Mouse (Mus musculus): ENCODE measurements around the gene Atp8a1. TPM values are rescaled to one million over a fixed set of nuclear protein-coding genes. Genes with fewer than 3 reads are reported as not detected.

Gene Atp8a1
- polyA plus RNA-seq, 1 experiment from 2014 or later: 64.2 TPM

GRCm38 (mm10) chr5:67798348-67798747, 48.9 kb downstream of the Atp8a1 start:
- Histone ChIP-seq H3K9ac (no peak overlapping the region), H3K4me1 (peaks cover 13% of the 10 kb centered on the region; the same call in 1 of the 2 replicates), H3K36me3 (peaks cover 86% of the 10 kb centered on the region), H3K4me3 (no peak overlapping the region), H3K4me2 (no peak overlapping the region), H3K27me3 (replicated peaks) (no peaks in the 10 kb centered on the region), H3K27ac (no peak overlapping the region), H3K9me3 (replicated peaks) (no peaks in the 10 kb centered on the region)
- 91% methylated on average over 4 of the region's 4 CpGs for WGBS (ENCODE audit: insufficient replicate concordance)
- no peak for ATAC-seq

GRCm38 (mm10) chr5:67797006-67797958, 50.0 kb downstream of the Atp8a1 start:
- no peak overlapping the region for H3K9ac ChIP-seq
- no peak overlapping the region for H3K4me3 ChIP-seq
- H3K36me3 ChIP-seq: peaks cover 82% of the 10 kb centered on the region
- no peak for ATAC-seq
- H3K9me3 ChIP-seq (replicated peaks): no peaks in the 10 kb centered on the region
- no peak overlapping the region for H3K4me2 ChIP-seq
- no peaks in the 10 kb centered on the region for H3K27me3 ChIP-seq (replicated peaks)
- 79% methylated on average over 14 of the region's 14 CpGs for WGBS (ENCODE audit: insufficient replicate concordance)
- no peak overlapping the region for H3K27ac ChIP-seq
- peaks cover 9% of the 10 kb centered on the region; the same call in 1 of the 2 replicates for H3K4me1 ChIP-seq

- 86% methylated on average over 10 of the region's 10 CpGs for WGBS (ENCODE audit: insufficient replicate concordance)
- 0 out of 2 replicates have a peak, but pooled peaks cover 7% of the 10 kb centered on the region for H3K4me1 ChIP-seq
- H3K9me3 ChIP-seq (replicated peaks): no peaks in the 10 kb centered on the region
Measured at GRCm38 (mm10) chr5:67794129-67794800, 53.0 kb downstream of the Atp8a1 start.

GRCm38 (mm10) chr5:67782775-67783174, 64.5 kb downstream of the Atp8a1 start:
- Histone ChIP-seq H3K27me3 (replicated peaks) (no peaks in the 10 kb centered on the region), H3K4me2 (no peak overlapping the region), H3K4me3 (no peak overlapping the region), H3K9me3 (replicated peaks) (no peaks in the 10 kb centered on the region), H3K9ac (no peak overlapping the region), H3K36me3 (peaks cover 62% of the 10 kb centered on the region), H3K27ac (no peak overlapping the region), H3K4me1 (no peaks in the 10 kb centered on the region)
- no peak for ATAC-seq
- WGBS (ENCODE audit: insufficient replicate concordance): 57% methylated on average over 7 of the region's 7 CpGs

More at GRCm38 (mm10) chr5:67794129-67794800, 53.0 kb downstream of the Atp8a1 start:
- no peak overlapping the region for H3K27ac ChIP-seq
- H3K4me2 ChIP-seq: no peak overlapping the region
- no peak overlapping the region for H3K4me3 ChIP-seq
- no peak for ATAC-seq
- H3K36me3 ChIP-seq: peaks cover 56% of the 10 kb centered on the region
- no peaks in the 10 kb centered on the region for H3K27me3 ChIP-seq (replicated peaks)
- H3K9ac ChIP-seq: no peak overlapping the region

- peaks cover 86% of the 10 kb centered on the region for H3K36me3 ChIP-seq
- ATAC-seq: no peak; the same call in 1 of the 2 replicates
- H3K27me3 ChIP-seq (replicated peaks): no peaks in the 10 kb centered on the region
- H3K9me3 ChIP-seq (replicated peaks): no peaks in the 10 kb centered on the region
- no peak overlapping the region for H3K4me3 ChIP-seq
- no peak overlapping the region for H3K27ac ChIP-seq
- H3K4me2 ChIP-seq: no peak overlapping the region
- no peak overlapping the region for H3K9ac ChIP-seq
- WGBS (ENCODE audit: insufficient replicate concordance): 74% methylated on average over 8 of the region's 8 CpGs
- H3K4me1 ChIP-seq: no peaks in the 10 kb centered on the region
Measured at GRCm38 (mm10) chr5:67778026-67778425, 69.2 kb downstream of the Atp8a1 start.

- H3K27me3 ChIP-seq (replicated peaks): no peaks in the 10 kb centered on the region
- H3K4me3 ChIP-seq: no peak overlapping the region
- H3K4me1 ChIP-seq: no peaks in the 10 kb centered on the region
- no peak overlapping the region for H3K9ac ChIP-seq
- no peaks in the 10 kb centered on the region for H3K9me3 ChIP-seq (replicated peaks)
- 75% methylated on average over 2 of the region's 2 CpGs for WGBS (ENCODE audit: insufficient replicate concordance)
- no peak overlapping the region for H3K4me2 ChIP-seq
- H3K36me3 ChIP-seq: peaks cover 93% of the 10 kb centered on the region
- H3K27ac ChIP-seq: no peak overlapping the region
- no peak for ATAC-seq
Measured at GRCm38 (mm10) chr5:67774186-67774585, 73.0 kb downstream of the Atp8a1 start.

GRCm38 (mm10) chr5:67768708-67769107, 78.5 kb downstream of the Atp8a1 start:
- no peaks in the 10 kb centered on the region for H3K9me3 ChIP-seq (replicated peaks)
- no peak overlapping the region for H3K4me2 ChIP-seq
- H3K36me3 ChIP-seq: peaks cover 89% of the 10 kb centered on the region
- WGBS (ENCODE audit: insufficient replicate concordance): 88% methylated on average over 8 of the region's 8 CpGs
- no peak for ATAC-seq
- H3K27me3 ChIP-seq (replicated peaks): no peaks in the 10 kb centered on the region
- no peak overlapping the region for H3K27ac ChIP-seq
- H3K4me1 ChIP-seq: no peaks in the 10 kb centered on the region
- H3K4me3 ChIP-seq: no peak overlapping the region
- no peak overlapping the region for H3K9ac ChIP-seq

GRCm38 (mm10) chr5:67764798-67765197, 82.4 kb downstream of the Atp8a1 start:
- Histone ChIP-seq H3K4me3 (no peak overlapping the region), H3K27me3 (replicated peaks) (no peaks in the 10 kb centered on the region), H3K4me2 (no peak overlapping the region), H3K27ac (no peak overlapping the region), H3K36me3 (peaks cover 89% of the 10 kb centered on the region), H3K9ac (no peak overlapping the region), H3K4me1 (no peaks in the 10 kb centered on the region), H3K9me3 (replicated peaks) (no peaks in the 10 kb centered on the region)
- no peak for ATAC-seq
- 90% methylated on average over 3 of the region's 3 CpGs for WGBS (ENCODE audit: insufficient replicate concordance)

- Histone ChIP-seq H3K9me3 (replicated peaks) (no peaks in the 10 kb centered on the region), H3K27ac (no peak overlapping the region), H3K4me3 (no peak overlapping the region), H3K27me3 (replicated peaks) (no peaks in the 10 kb centered on the region), H3K4me1 (no peaks in the 10 kb centered on the region), H3K36me3 (peaks cover 73% of the 10 kb centered on the region), H3K4me2 (no peak overlapping the region), H3K9ac (no peak overlapping the region)
- ATAC-seq: no peak
- 84% methylated on average over 6 of the region's 6 CpGs for WGBS (ENCODE audit: insufficient replicate concordance)
Measured at GRCm38 (mm10) chr5:67758126-67758525, 89.1 kb downstream of the Atp8a1 start.

- 28% methylated on average over 6 of the region's 6 CpGs for WGBS (ENCODE audit: insufficient replicate concordance)
- H3K9me3 ChIP-seq (replicated peaks): no peaks in the 10 kb centered on the region
- no peak overlapping the region for H3K4me2 ChIP-seq
- H3K36me3 ChIP-seq: peaks cover 73% of the 10 kb centered on the region
- no peaks in the 10 kb centered on the region for H3K27me3 ChIP-seq (replicated peaks)
- no peak for ATAC-seq
- H3K9ac ChIP-seq: no peak overlapping the region
- H3K4me3 ChIP-seq: no peak overlapping the region
- no peaks in the 10 kb centered on the region for H3K4me1 ChIP-seq
- H3K27ac ChIP-seq: no peak overlapping the region
Measured at GRCm38 (mm10) chr5:67756138-67756537, 91.1 kb downstream of the Atp8a1 start.

GRCm38 (mm10) chr5:67753057-67753456, 94.2 kb downstream of the Atp8a1 start:
- Histone ChIP-seq H3K27me3 (replicated peaks) (no peaks in the 10 kb centered on the region), H3K36me3 (peaks cover 75% of the 10 kb centered on the region), H3K4me1 (no peaks in the 10 kb centered on the region), H3K9ac (no peak overlapping the region), H3K27ac (no peak overlapping the region), H3K4me2 (no peak overlapping the region), H3K4me3 (no peak overlapping the region), H3K9me3 (replicated peaks) (no peaks in the 10 kb centered on the region)
- WGBS (ENCODE audit: insufficient replicate concordance): 76% methylated on average over 2 of the region's 2 CpGs
- no peak for ATAC-seq

GRCm38 (mm10) chr5:67752629-67753028, 94.6 kb downstream of the Atp8a1 start:
- WGBS (ENCODE audit: insufficient replicate concordance): 87% methylated on average over 10 of the region's 10 CpGs
- Histone ChIP-seq H3K36me3 (peaks cover 75% of the 10 kb centered on the region), H3K27me3 (replicated peaks) (no peaks in the 10 kb centered on the region), H3K27ac (no peak overlapping the region), H3K9ac (no peak overlapping the region), H3K4me3 (no peak overlapping the region), H3K4me1 (no peaks in the 10 kb centered on the region), H3K4me2 (no peak overlapping the region), H3K9me3 (replicated peaks) (no peaks in the 10 kb centered on the region)
- ATAC-seq: no peak
